Mouse (Mus musculus): ENCODE results near the gene Gm5862.
"Not testable (repeated sequence)": the region's sequence is repeated elsewhere in the genome, so short reads cannot be mapped to it uniquely, and the experiment has no call there.

DNA sequence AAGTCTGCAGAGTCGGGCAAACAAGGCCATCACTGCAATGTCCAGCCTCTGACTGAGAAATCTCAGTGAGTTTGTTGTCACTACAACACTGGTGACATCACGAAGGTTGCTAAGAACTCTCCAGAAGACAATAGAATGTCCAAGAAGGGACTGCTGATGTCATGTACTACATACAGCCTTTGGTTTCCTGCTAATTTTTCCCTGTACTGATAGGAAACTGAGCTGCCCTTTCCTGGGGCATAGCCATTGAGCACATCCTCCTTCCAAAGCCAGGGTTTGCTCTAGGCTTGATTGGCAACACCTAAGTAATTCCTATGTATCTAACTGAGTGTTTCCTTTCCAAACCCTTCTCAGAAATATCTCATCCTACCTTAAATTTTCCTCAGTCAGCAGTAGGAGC lies 18.0 kb downstream of the Gm5862 start, which contains the start of gene Gm1979:
- TF ChIP-seq CTCF (IDR thresholded peaks at IDR 0.05; ENCODE audit: borderline replicate concordance, extremely low read depth, insufficient read depth, insufficient read length); POLR2A (IDR thresholded peaks at IDR 0.05; ENCODE audit: borderline replicate concordance, extremely low read depth, insufficient read depth, insufficient read length, poor library complexity, severe bottlenecking): not testable (repeated sequence)

Data from brain, embryonic 14.5 days (tissue).